Mouse (Mus musculus) stomach, embryonic 15.5 days (tissue): Measurements from ENCODE around the gene Palld. TPM values are rescaled to one million over a fixed set of nuclear protein-coding genes. Genes with fewer than 3 reads are reported as not detected.

ENCODE experiments used
- ATAC-seq: fragments of 200-750 bp; cut with Nextera tagmentation; 2 replicates; pipeline ENCODE4 v1.8.0; 2017; ENCODE audit warnings: low read depth, moderate number of reproducible peaks, moderate TSS enrichment; ENCODE audit not compliant: insufficient read depth, low FRiP score
- H3K27ac ChIP-seq: fragments of 300-500 bp; sonication (generic); 2 replicates; pipeline ENCODE4 v1.5.1; 2015; ENCODE audit warnings: mild to moderate bottlenecking, inconsistent platforms
- H3K27me3 ChIP-seq: fragments of 300-500 bp; sonication (generic); replicated peaks from 2 replicates; pipeline ENCODE4 v1.6.1; 2015; ENCODE audit warnings: inconsistent platforms
- H3K36me3 ChIP-seq: fragments of 300-500 bp; sonication (generic); 2 replicates; pipeline ENCODE4 v1.6.1; 2015; ENCODE audit warnings: inconsistent platforms
- H3K4me1 ChIP-seq: fragments of 300-500 bp; sonication (generic); 2 replicates; pipeline ENCODE4 v1.6.1; 2015; ENCODE audit warnings: inconsistent platforms
- H3K4me2 ChIP-seq: fragments of 300-500 bp; sonication (generic); 2 replicates; pipeline ENCODE4 v1.6.1; 2015; ENCODE audit warnings: mild to moderate bottlenecking, inconsistent platforms
- H3K4me3 ChIP-seq: fragments of 300-500 bp; sonication (generic); replicated peaks from 2 replicates; pipeline ENCODE4 v1.5.1; 2015; ENCODE audit warnings: inconsistent platforms
- H3K9ac ChIP-seq: fragments of 300-500 bp; sonication (generic); 2 replicates; pipeline ENCODE4 v1.6.1; 2015; ENCODE audit warnings: inconsistent platforms
- H3K9me3 ChIP-seq: fragments of 300-500 bp; sonication (generic); 2 replicates; pipeline ENCODE4 v1.6.1; 2016; ENCODE audit warnings: inconsistent platforms
- WGBS: fragments of 180-500 bp; shearing (Covaris S2); methylation state at CpG from one replicate; pipeline ENCODE4 v1.1.7; 2015; 5-methylcytosine and 5-hydroxymethylcytosine counted together
- polyA plus RNA-seq: library from polyadenylated mRNA; unstranded; fragments of >200 nt; fragmentation: Nextera tagmentation; extraction: Ambion mirVana; gene quantifications from 2 replicates; pipeline ENCODE4 v1.2.1, GENCODE M21; 2015

Palld gene
- polyA plus RNA-seq, 1 experiment from 2014 or later, result 95.5 TPM

DNA sequence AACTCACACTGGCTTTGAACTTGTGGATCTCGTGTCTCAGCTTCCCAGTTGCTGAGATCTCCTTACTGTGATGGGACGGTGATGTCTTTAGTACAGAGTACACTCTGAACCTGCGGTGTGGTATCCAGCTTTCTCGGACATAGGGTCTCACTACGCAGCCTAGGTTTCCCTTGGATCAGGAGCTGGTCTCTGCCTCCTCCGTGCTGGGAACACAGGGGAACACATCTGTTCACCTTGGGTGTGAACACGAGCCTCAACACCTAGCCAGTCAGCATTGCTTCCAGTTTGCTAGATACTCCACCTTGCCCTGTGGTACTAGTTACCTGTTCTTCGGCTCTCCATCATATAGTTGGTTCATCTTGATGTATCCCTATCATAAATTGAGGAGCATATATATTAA is 413.9 kb downstream of the Palld start:
- WGBS, result 90% methylated on average over 8 of the region's 8 CpGs
- H3K4me3 ChIP-seq, result peak overlapping the region; percentile 74
- H3K27me3 ChIP-seq, result no peaks in the 10 kb centered on the region
- no peak overlapping the region for H3K9ac ChIP-seq
- ATAC-seq, result no peak
- H3K4me2 ChIP-seq, result peak overlapping the region; percentile 81
- no peaks in the 10 kb centered on the region for H3K4me1 ChIP-seq
- H3K36me3 ChIP-seq, result peaks cover 4% of the 10 kb centered on the region; the same call in 1 of the 2 replicates
- H3K9me3 ChIP-seq, result no peaks in the 10 kb centered on the region
- H3K27ac ChIP-seq, result no peak overlapping the region

DNA sequence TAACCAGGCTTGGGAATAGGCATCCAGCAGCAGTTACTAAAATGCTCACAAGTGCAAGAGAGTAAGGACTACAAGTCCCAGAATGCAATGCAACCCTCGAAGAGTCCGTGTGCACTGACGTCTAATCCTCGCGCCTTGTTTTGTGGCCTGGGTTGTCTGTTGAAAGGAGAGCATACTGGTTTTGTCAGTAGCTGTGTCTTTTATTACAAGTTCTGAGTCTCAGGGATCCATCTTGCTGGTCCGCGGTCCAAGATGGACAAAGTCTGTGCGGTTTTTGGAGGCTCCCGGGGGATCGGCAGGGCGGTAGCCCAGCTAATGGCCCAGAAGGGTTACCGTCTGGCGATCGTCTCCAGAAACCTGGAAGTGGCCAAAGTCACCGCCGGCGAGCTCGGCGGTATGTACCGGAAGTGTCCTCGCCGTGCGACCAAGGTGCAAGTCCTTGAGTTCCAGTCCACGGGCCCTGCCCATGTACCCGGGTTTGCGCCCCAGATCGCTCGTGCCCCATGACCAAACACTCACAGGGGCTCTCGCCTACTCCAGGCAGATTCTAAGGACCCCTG is 414.8 kb downstream of the Palld start, which contains the start of gene Cbr4:
TSS of gene Cbr4 (plus strand) at position 138 of the 560 bp plus-strand sequence.
- no peaks in the 10 kb centered on the region for H3K27me3 ChIP-seq
- peaks cover 4% of the 10 kb centered on the region; the same call in 1 of the 2 replicates for H3K36me3 ChIP-seq
- ATAC-seq, result peak; percentile 92
- 4% methylated on average over 29 of the region's 29 CpGs for WGBS
- H3K4me3 ChIP-seq, result peak within 1 kb of the TSS; percentile 74
- peak within 1 kb of the TSS; percentile 75 for H3K9ac ChIP-seq
- H3K4me1 ChIP-seq, result no peaks in the 10 kb centered on the region
- peak within 1 kb of the TSS; percentile 97 for H3K27ac ChIP-seq
- peak within 1 kb of the TSS; percentile 81 for H3K4me2 ChIP-seq
- H3K9me3 ChIP-seq, result no peaks in the 10 kb centered on the region

DNA sequence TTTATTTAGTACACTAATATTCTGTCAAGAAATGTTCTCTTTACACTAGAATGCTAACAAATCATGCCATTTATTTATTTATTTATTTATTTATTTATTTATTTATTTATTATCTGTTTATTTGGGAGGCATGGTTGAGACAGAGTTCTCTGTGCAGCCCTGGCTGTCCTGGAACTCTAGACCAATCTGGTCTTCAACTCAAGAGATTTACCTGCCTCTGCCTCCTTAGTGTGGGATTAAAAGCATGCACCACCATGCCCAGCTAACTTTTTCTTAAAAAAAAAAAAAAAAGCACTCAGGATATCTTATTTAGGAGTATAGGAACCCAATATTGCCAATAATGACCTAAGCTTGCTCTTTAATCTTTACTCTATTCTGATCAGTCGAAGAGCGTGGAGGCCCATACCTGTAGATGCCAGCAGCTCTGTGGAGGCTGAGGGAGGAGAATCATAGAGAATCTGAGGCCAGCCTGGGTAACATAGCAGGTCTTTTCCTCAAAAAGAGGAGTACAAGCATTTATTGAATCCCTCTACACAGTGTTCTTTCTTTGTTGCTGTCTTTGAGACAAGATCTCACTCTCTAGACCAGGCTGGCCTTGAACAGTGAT is 415.5 kb downstream of the Palld start:
- 94% methylated on average over 2 of the region's 2 CpGs for WGBS

DNA sequence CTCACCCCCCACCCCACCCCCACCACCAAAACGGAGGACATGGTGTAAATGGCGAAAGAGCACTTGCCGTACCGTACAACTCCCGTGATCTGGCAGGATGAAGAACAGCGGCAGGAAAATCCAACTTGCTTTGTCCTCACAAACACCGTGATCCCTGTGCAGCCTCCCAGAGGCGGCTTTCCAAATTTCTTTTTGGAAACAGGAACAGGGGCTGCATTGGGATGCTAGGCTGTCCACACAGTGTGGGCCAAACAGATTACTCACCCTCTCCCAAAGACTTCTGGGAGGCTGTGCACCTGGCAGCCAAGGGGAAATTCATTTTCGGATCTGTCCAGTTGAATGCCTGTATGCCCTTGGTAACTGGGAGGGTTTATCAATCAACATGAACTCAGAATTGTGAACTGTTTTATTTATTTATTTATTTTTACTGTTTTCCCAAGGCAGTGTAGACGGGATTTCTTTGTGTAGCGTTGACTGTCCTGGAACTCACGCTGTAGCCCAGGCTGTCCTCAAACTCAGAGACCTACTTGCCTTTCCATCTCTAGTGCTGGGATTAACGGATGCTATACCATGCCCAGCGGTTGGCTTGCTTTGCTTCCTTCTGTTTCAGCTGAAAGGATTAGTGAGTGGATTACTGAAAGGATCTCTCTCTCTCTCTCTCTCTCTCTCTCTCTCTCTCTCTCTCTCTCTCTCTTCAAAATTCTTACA is 422.1 kb downstream of the Palld start:
- no peak for ATAC-seq
- no peaks in the 10 kb centered on the region for H3K27me3 ChIP-seq
- H3K4me3 ChIP-seq, result no peak overlapping the region
- no peaks in the 10 kb centered on the region for H3K9me3 ChIP-seq
- H3K9ac ChIP-seq, result no peak overlapping the region
- WGBS, result 86% methylated on average over 14 of the region's 14 CpGs
- H3K27ac ChIP-seq, result no peak overlapping the region
- H3K4me1 ChIP-seq, result 0 out of 2 replicates have a peak, but pooled peaks cover 7% of the 10 kb centered on the region
- H3K4me2 ChIP-seq, result no peak overlapping the region
- H3K36me3 ChIP-seq, result no peaks in the 10 kb centered on the region

More for the DNA sequence above, 415.5 kb downstream of the Palld start:
- no peaks in the 10 kb centered on the region for H3K4me1 ChIP-seq
- H3K36me3 ChIP-seq, result peaks cover 1% of the 10 kb centered on the region; the same call in 1 of the 2 replicates
- no peaks in the 10 kb centered on the region for H3K9me3 ChIP-seq
- H3K27ac ChIP-seq, result 0 out of 2 replicates have a peak overlapping the region, but pooled peaks have one; percentile 97
- no peak overlapping the region for H3K4me2 ChIP-seq
- no peak overlapping the region for H3K9ac ChIP-seq
- H3K27me3 ChIP-seq, result no peaks in the 10 kb centered on the region
- no peak overlapping the region for H3K4me3 ChIP-seq
- ATAC-seq, result no peak

- Histone ChIP-seq H3K4me3 (no peak overlapping the region), H3K9me3 (no peaks in the 10 kb centered on the region), H3K4me1 (0 out of 2 replicates have a peak, but pooled peaks cover 7% of the 10 kb centered on the region), H3K27ac (no peak overlapping the region), H3K36me3 (no peaks in the 10 kb centered on the region), H3K4me2 (no peak overlapping the region), H3K27me3 (no peaks in the 10 kb centered on the region), H3K9ac (no peak overlapping the region)
- 49% methylated on average over 11 of the region's 11 CpGs for WGBS
- ATAC-seq, result peak; percentile 42
Measured at GRCm38 (mm10) chr8:61479506-61480214, 422.8 kb downstream of the Palld start.

DNA sequence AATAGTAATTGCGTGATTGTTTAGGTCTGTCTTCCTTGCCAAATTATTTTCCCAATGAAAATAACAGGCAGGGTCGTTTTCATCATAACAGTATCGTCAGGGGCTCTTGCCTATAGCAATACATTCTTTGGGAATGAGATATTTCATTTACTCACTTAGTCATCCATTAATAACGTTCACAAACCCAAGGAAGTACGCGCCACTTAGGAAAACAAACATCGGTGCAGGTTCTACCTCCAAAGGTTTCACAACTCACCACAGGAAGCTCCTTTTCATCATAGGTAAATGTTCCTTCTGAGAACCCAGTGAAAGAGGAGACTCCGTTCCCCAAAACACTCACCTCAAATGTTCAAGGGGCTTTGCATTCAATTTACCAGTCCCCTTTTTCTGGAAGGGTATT is 423.7 kb downstream of the Palld start:
- no peak overlapping the region for H3K4me3 ChIP-seq
- no peaks in the 10 kb centered on the region for H3K9me3 ChIP-seq
- 0 out of 2 replicates have a peak, but pooled peaks cover 7% of the 10 kb centered on the region for H3K4me1 ChIP-seq
- no peak overlapping the region for H3K4me2 ChIP-seq
- H3K27me3 ChIP-seq, result no peaks in the 10 kb centered on the region
- no peaks in the 10 kb centered on the region for H3K36me3 ChIP-seq
- no peak overlapping the region for H3K9ac ChIP-seq
- WGBS, result 56% methylated on average over 8 of the region's 8 CpGs
- H3K27ac ChIP-seq, result no peak overlapping the region
- no peak for ATAC-seq

DNA sequence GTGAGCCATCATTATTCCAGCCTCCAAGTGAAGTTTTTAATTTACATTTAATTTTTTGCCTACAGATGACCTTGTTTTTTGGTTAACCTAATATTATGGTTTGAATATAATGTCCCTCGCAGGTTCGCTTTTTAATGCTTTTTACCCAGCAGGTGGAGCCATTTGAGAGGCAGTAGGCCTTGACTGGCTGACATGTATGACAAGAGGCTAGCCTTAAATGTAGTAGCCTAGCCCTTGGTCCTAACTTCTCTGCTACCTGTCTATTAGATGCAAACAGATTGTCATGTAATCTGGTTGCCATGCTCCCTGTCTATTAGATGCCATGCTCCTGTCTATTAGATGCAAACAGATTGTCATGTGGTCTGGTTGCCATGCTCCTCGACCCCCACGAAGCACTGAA is 424.3 kb downstream of the Palld start:
- no peak for ATAC-seq
- no peaks in the 10 kb centered on the region for H3K36me3 ChIP-seq
- no peak overlapping the region for H3K4me2 ChIP-seq
- H3K4me3 ChIP-seq, result no peak overlapping the region
- 86% methylated on average over 4 of the region's 4 CpGs for WGBS
- no peaks in the 10 kb centered on the region for H3K27me3 ChIP-seq
- no peaks in the 10 kb centered on the region for H3K9me3 ChIP-seq
- no peak overlapping the region for H3K9ac ChIP-seq
- H3K4me1 ChIP-seq, result 0 out of 2 replicates have a peak, but pooled peaks cover 7% of the 10 kb centered on the region
- H3K27ac ChIP-seq, result no peak overlapping the region

DNA sequence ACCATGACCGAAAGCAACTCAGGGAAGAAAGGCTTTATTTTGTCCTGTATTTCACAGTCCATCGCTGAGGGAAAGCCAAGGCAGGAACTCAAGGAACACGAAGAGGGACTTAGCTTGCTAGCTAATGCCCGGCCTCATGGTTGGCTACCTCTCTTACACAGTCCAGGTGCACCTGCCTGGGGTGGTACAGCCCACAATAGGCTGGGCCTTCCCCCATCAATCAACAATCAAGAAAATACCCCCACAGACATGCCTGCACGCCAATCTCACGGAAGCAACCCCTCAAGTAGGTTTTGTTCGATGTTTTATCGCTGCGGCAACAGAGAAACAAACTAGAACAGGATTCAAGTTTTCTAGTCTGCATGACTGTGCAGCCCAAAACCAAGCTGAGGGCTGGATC is 426.3 kb downstream of the Palld start:
- H3K9ac ChIP-seq, result no peak overlapping the region

GRCm38 (mm10) chr8:61475251-61475673 is 427.2 kb downstream of the Palld start:
- Histone ChIP-seq H3K9me3 (no peaks in the 10 kb centered on the region), H3K27me3 (no peaks in the 10 kb centered on the region), H3K4me2 (no peak overlapping the region), H3K27ac (peak overlapping the region; percentile 58; the same call in 1 of the 2 replicates), H3K9ac (no peak overlapping the region), H3K4me1 (0 out of 2 replicates have a peak, but pooled peaks cover 7% of the 10 kb centered on the region), H3K36me3 (no peaks in the 10 kb centered on the region), H3K4me3 (no peak overlapping the region)
- WGBS, result 50% methylated on average over 6 of the region's 6 CpGs
- ATAC-seq, result peak; percentile 44; the same call in 1 of the 2 replicates

More for the DNA sequence above, 426.3 kb downstream of the Palld start:
- Histone ChIP-seq H3K4me1 (0 out of 2 replicates have a peak, but pooled peaks cover 7% of the 10 kb centered on the region), H3K36me3 (no peaks in the 10 kb centered on the region), H3K4me3 (no peak overlapping the region), H3K27ac (0 out of 2 replicates have a peak overlapping the region, but pooled peaks have one; percentile 35), H3K4me2 (no peak overlapping the region), H3K9me3 (no peaks in the 10 kb centered on the region), H3K27me3 (no peaks in the 10 kb centered on the region)
- ATAC-seq, result no peak
- 71% methylated on average over 9 of the region's 9 CpGs for WGBS

DNA sequence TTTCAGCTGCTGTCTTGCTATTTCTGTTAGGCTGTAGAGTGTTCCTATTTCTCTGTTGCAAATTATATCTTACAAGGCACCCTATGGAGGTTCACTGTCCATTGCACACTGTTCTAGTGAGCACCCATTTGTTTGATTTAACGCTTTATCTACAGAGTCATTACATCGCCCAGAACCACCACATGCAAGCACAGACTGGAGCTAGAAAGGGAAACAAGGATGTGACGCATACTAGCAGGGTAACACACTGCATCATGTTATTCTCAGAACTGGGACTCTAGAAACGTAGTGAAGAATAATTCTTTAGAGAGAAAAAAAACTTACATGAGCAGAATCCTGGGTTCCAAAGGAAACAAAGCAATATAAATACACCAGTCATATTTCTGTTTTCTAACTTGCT is 432.3 kb downstream of the Palld start:
- Histone ChIP-seq H3K9me3 (no peaks in the 10 kb centered on the region), H3K4me2 (no peak overlapping the region)

GRCm38 (mm10) chr8:61467553-61467815 is 435.0 kb downstream of the Palld start:
- whole genome bisulfite sequencing, result 94% methylated on average over 3 of the region's 3 CpGs
- Histone ChIP-seq H3K27ac (no peak overlapping the region), H3K4me2 (no peak overlapping the region), H3K4me3 (no peak overlapping the region), H3K9ac (no peak overlapping the region), H3K9me3 (no peaks in the 10 kb centered on the region), H3K36me3 (no peaks in the 10 kb centered on the region), H3K27me3 (no peaks in the 10 kb centered on the region), H3K4me1 (no peaks in the 10 kb centered on the region)
- no peak for ATAC-seq

More for the DNA sequence above, 432.3 kb downstream of the Palld start:
- Histone ChIP-seq H3K27ac (no peak overlapping the region), H3K36me3 (no peaks in the 10 kb centered on the region), H3K9ac (no peak overlapping the region), H3K4me1 (no peaks in the 10 kb centered on the region), H3K27me3 (no peaks in the 10 kb centered on the region), H3K4me3 (no peak overlapping the region)
- WGBS, result 85% methylated on average over 4 of the region's 4 CpGs
- no peak for ATAC-seq
